Mouse (Mus musculus) neural tube, embryonic 10.5 days (tissue): ENCODE results near the gene Rbm18.
"Not testable (repeated sequence)": the region's sequence is repeated elsewhere in the genome, so short reads cannot be mapped to it uniquely, and the experiment has no call there.

ENCODE experiments used
- DNase-seq: peaks from one replicate; pipeline ENCODE4 v3.0.0-alpha.2; 2017; ENCODE audit warnings: low spot score; ENCODE audit errors: extremely low spot score

Rbm18 gene

DNA sequence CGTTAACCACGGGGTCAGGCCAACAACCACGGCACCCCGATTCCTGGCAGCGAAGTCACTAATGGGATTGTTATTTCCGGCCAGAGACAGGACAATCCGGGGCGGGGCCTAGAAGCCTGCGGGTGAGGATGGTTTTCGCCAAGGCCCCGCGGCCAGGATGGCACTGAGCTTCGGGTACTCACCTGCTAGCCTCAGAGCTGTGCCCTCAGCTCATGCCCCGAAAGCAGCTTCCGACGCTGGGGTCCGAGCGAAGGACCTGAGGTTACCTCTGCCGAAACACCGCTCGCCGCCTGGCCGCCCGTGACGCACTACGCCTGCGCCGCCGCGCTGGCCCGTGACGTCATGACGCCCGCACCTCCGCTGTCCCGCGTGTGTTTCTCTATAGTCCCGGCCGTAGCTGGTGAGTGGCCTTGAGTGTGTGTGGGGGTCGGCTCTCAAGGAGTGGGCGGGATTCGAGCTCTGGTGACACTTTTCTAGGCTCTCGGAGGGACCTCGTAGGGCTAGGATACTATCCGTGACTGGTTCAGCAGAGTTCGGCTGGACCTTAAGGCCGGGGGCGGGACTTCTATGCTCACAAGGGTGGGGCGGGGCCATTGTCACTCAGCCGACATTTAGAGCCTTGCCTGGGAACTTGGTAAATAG lies at the start of gene Rbm18, which contains the start of gene Mrrf:
Rbm18 (minus strand) TSS at position 474 of the 642 bp plus-strand sequence.
Mrrf (plus strand) TSS at position 90 of the 642 bp plus-strand sequence.
- peak; percentile 95 for DNase-seq

DNA sequence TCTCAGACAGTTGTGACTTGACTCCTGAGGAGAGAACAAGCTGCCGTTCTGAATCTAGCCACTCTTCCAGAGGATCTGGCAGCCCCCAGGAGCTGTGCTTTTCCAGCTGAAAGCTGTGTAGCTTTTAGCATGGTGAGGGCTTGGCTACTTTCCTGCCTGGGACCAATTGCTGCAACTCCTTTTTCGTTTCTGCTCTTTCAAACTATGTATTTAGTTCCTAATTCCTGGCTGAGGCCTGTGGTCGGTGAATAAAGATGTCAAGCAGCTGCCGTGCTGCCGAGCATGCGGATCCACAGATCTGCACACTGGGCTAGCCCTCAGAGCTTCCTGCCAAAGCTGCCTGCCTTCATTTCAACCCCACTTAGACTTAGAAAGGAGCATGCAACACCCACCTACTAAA lies 48.3 kb upstream of the Rbm18 start:
- no peak for DNase-seq

DNA sequence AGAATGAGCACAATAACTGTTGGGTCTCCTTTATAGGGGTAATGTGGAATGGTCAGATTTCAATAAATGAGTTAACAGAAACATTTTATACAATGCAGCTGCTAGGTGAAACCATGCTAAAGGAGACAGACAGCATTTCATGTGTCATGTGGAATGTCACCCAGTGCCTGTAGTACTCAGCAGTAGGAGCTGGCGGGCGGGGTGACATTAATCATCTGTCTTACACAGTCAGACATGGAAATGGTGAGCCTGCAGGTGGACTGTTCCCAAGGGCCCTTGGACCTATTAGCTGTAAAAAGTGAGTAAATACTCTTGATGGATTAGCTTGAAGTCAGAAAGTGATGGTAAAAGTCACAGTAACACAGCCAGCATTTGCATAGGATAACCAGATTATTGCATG lies 47.6 kb upstream of the Rbm18 start:
- no peak for DNase-seq

DNA sequence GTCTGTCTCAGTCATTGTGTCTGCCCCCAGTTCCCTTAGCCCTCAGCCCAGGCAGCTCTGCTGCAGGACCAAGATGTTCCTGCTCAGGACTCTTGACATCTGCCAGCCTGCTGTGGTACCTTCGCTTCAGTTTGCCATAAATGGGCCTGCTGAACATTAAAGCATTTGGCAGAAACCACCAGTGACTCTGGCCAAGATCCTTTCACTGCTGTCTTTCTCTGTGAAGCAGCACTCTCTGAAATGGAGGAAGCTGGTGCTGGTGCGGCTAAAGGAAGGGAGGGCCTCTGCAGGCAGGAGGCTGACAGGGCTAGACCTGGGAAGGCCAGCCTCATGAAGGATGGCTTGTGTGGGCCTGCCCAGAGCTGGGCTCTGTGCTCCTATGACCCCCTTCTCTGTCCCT lies 46.7 kb upstream of the Rbm18 start:
- DNase-seq = no peak

DNA sequence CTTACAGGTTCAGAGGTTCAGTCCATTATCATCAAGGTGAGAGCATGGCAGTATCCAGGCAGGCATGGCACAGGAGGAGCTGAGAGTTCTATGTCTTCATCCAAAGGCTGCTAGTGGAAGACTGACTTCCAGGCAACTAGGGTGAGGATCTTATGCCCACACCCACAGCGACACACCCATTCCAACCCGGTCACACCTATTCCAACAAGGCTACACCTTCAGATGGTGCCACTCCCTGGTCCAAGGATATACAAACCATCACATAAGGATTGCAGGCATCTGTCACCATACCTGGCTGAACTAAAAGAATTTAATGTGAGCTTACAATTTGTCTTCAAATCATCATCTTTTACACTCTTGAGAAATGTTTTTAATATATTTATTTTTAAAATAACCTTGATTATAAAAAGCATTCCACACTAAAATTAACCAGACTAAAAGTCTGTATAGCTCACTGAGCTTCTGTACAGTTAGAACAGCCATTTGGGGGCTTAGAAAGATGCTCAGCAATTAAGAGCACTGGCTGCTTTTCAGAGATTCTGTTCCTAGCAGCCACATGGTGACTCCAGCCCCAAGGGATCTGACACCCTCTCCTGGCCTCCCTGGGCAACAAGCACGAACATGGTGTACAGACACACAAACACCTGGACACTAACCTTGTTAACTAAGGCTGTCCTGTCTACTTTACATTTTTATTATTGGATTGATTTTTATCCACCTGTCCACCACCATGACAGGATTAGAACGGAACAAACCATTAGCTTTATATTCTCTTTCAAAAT lies 45.2 kb upstream of the Rbm18 start:
- DNase-seq = not testable (repeated sequence)

DNA sequence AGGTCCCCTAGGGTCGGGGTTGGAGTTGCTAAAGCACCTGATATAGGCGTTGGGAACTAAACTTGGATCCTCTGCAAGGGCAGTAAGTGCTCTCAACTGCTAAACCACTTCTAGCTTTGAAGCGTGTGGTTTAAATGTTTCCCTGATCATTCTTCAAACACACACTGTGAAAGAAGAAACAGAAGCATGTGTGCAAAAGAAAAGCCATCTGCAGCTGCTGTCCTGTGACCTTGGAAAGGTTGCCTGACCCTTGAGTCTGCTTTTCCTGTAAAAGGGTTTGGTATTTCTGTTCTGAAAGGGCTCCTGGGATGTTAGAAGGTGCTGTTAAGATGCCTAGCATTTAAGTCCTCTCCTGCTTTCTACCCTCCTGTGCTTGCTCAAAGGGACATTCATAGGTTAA lies 42.9 kb upstream of the Rbm18 start:
- DNase-seq = no peak

DNA sequence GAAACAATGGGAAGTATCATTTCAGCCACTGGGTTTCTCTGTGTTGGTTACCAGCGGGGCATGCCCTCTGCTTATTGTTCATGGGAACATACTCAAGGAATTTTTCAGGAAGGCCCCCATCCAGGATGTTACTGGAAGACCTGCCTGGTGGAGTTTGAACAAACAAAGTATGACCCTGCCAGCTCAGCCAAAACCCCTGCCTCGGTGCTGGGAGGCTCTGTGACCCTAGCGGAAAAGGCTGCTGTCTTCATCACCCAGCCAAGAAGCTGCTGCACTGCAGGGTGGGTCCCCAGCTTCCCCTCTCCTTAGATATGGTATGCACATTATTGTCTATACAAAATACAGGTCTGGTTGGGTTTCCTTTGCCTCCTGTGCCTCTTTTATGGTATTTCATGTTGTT lies 36.0 kb upstream of the Rbm18 start:
- DNase-seq = no peak

DNA sequence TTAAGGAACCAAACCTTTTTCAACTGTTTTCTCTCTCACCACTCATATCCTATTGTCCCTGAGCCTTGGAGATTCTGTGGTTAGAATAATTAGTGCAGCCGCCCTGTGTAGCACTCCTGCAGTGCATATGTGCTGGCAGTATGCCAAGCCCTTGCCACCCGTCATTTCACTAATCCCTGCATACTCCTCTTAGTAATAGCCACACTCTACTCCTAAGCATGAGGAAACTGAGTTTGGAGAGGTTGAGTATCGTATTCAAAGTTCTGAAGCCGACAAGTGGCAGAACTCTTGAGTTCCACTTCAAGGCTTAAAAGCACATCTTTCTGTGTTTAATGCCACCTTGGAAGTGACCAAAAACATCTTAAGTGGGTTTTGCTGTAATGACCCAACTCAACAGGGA lies 35.6 kb upstream of the Rbm18 start:
- no peak for DNase-seq

DNA sequence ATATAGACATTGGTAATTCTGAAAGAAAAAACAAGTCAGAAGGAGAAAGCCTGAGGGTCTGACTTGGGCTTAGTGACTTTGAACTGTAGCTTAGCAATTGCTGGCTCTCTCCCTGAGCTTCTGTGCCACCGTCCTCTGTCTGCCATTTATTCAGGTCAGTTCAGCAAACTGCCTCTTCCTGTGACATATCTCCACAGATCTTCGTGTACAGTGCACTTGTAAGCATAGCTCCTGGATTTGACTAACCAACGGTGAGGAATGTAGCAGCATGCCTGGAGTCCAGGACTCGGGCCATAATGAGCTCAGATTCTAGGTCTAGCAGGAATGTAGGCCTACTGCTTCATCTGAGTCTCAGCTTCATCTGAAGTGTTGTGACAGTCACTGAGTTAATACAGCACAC lies 32.6 kb upstream of the Rbm18 start:
- DNase-seq = no peak

DNA sequence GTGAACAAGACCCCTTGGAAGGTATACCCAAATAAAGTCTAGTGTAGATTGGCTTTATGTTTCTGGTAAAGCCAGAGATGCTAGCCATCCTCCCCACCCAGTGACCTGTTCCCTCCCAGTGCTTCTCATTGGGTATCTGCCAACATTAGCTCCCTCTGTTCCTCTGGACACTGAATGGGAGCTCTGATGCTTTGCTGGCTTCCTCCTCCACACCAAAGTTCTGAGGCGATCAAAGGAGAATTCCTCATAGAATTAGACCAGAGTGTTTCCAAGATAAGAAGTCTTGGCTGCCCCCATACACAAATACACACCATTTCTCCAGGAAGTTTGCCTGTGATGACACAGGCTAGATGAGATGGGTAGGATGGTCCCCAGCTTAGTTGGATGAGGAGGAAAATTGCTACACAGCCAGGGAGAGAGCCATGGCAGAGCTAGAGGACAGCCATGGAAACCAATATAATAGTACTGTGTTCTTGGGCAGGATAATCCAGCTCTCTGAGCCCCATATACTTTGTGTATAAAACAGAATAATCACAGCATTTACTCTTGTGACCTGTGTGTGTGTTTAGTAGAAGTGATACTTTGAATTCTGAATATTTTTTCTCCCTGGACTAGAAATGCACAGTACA lies 31.5 kb upstream of the Rbm18 start:
- DNase-seq = no peak

DNA sequence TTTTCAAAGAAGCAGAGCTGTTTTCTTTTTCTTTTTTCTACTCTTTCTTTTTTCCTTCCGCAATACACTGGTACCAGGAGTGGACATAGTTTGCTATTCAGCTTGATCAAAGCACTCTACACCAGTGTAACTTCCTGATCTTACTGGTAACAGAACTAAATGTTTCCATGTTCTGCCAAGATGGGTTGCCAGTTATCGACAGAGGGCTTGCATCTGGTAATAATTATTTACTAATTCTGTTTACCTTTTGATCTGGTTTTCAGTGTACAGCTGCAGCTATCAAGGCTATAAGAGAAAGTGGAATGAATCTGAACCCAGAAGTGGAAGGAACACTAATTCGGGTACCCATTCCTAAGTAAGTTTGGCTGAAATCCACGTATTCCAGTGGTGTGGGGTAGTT lies 22.8 kb upstream of the Rbm18 start:
- no peak for DNase-seq

DNA sequence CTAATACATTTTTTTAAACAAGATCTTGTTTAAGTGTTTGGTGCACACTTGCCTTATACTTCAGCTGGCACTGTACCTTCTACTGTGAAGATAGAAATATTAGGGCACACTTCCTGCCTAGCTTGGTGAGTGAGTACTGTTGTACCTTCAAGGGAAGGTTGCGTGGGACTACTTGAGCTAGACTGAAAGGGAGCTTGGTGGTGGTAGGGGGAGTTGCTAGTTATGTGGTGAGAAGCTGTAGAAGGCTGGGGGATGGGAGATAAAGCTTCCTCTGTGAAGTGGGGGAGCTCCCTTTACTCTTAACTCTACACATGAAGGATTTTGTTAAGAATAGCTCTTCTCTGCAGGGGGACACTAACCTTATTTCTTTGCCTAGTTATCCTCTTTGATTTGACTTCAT lies 20.9 kb upstream of the Rbm18 start:
- no peak for DNase-seq

DNA sequence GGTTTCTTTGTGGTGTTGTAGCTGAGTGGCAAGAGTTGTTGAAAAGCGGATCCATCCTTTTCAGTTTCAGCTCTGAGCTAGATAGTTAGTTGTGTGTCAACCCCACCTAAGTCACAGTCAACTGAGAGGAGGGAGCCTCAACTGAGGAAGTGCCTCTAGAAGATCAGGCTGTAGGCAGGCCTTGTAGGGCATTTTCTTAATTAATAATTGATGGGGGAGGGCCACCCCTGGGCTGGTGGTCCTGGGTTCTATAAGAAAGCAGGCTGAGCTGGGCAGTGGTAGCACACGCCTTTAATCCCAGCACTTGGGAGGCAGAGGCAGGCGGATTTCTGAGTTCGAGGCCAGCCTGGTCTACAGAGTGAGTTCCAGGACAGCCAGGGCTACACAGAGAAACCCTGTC lies 15.8 kb upstream of the Rbm18 start:
- DNase-seq = not testable (repeated sequence)

DNA sequence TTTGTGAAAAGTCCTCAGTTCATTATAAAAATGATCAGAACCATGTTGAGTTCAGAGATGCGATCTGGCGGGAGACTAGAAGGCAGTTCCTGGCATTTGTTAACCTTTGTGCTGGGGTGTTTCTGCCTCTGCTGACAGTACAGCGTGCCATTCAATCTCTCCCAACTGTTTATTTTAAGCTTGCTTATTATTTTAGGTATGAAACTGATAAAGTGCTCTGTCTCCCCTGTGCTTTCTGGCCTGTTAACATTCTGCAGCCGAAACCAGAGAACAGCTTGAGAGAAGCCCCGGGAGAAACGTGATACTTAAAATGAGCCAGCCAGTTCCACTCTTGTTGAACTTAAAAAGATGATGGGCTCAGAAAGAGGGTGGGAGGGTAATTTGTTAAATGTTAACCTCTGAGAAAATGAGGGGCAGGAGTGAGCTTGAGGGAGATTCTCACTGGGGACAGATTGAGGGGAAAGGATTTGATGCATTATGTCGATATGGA lies 12.3 kb upstream of the Rbm18 start:
- DNase-seq = no peak

DNA sequence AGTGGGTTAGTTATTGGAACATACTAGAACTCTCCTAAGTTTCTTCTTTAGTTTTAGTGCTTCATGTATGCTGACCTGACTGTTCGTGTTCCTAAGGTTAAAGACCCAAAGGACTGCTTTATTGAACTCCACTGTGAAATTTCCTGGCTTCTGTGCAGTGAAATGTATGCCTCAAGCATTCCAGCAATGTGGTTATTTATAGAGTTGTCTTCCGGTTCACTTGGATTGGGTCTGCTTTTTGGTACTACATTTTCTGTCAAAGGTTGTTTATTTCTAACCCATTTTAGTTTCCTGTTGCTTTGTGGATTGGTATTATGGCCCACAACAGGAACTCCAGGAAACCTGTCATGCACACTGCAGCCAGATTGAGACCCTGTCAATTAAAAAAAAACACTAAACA lies 2.5 kb upstream of the Rbm18 start:
- DNase-seq = no peak

DNA sequence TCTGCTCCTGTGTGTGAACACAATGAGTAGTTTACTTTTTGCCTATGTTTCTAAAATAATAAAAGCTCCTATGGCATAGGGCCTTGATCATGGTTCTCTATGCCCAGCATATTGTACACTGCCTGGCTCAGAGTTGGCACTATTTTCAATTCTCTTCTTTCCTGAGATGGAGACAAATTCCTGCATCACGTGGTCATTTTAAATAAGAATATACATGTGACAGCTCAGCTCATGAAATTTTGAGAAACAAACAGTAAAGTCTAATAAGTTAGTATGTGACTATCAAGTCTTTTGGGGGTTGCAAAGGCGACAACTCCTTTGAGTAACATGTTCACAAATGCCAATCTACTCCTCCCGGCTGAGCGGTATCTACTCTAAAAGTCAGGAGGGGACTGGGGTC lies 686 bp downstream of the Rbm18 start:
- no peak for DNase-seq

DNA sequence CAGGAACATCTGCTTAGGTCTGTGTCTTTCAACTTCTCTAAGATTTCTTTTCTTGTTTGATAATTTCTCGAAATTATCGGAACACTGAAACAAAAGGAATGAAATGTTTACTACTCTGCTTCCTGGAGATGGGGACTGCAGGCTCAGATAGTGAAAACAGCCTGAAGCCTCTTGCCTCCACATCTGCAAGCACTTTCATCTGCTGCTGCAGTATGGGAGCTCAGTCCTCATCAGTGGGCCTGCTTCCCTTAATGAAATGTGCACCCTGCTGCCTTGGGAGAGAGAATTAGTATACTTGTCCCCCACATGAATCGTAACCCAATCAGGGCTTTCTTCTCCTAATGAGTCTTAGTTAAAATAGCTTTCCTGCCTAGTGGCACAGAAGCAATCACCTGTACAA lies 7.5 kb downstream of the Rbm18 start:
- no peak for DNase-seq

DNA sequence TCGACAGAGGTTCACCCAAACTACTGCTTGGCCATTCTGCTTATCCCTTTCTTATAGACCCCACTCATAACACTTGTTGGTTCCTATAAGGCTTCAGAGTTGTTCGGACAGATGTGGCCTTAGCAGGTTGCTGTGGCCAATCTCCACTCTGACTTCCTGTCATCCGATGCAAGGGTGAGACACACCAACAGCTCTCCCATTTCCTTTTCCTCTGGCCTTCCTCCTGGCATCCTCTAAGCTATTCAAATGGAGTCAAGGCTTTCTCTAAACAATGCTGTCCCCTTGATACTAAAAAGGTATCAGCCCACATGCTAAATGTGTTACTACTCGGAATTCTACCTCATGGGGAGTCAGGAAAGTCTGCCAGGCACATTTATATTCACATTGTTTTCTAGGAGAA lies 8.6 kb downstream of the Rbm18 start:
- DNase-seq = no peak

DNA sequence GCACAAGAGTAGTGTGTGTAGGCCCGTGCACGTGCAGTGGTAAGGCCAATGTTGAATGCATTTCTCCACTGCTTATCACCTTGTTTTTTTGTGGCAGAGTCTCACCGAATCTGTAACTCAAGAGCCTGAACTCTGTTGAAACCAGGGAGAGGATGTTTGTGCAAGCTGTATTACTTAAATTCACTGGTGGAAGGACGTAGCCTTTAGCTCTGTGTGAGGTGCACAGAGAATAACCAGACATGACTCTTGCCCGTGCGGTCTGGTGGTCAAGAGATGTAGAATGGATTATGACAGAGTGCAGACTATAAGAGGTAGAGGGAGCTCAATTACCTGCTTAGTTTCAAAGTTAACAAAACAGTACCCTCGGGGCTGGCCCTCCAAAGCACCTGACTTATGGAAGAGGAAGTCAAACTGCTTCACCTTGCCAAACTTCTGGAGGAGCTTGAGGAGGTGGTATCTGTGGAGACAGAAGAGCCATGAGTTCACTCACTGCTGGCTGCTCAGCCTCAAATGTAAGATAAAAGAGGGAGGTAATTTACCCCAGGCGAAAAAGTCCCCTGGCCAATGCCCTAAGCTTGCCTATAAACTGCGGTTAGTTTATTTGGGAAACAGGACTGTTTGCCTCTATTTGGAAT lies 9.7 kb downstream of the Rbm18 start:
- DNase-seq = no peak

DNA sequence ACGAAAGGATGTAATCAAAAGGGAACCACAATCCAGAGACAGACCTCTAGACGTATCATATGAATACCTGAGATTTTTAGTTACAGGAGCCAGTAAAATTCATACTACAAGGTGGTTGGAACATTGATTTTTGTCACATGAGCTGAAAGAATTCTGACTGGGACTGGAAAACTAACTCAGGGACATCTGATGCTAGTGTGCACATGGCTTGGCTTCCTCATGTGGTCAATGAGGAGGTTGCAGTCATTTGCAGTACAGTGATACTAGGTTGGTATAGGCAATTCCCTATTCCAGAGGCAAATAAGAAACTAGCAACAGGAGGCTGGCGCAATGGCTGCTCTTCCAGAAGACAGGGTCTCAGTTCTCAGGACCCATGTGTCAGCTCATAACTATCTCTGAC lies 23.9 kb downstream of the Rbm18 start:
- DNase-seq = no peak

DNA sequence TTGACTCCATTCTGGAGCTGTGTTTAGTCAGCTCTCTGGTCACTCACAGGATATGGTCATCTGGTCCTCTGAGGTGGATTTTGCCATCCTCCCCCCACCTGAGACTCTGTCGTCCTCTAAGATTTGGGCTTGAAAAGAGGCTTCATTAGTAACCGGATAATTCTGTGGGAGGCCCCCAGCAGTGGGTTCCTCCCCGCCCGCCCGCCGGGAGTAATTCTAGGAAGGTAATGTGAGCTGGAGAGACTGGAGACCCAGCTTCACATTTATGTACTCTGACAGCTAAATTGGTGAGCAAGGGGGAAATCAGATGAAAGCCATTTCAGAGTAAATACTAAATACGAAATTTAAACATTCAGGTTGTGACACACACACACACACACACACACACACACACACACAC lies 28.0 kb downstream of the Rbm18 start:
- no peak for DNase-seq
